In genomic region chr6:116047366-116047765, GRCm38 (mm10) we compare ENCODE assay signal across 16 mouse cellular contexts. TPM values are rescaled to one million over a fixed set of nuclear protein-coding genes. Genes with fewer than 3 reads are reported as not detected.
A peak's percentile ranks its signal among the peaks of the same experiment; 100 is the strongest.
DNase-seq lines count a peak whose midpoint lies in the region; ATAC-seq and TF ChIP-seq lines count a peak whose summit lies in the region.
"Had no signal": no experiment of that assay in that cellular context is flagged by ENCODE, and none has a peak within 500 bp of the region (broad histone marks: within the 10 kb centered on the region; RNA-seq: fewer than 3 reads in every experiment).

No protein-coding gene starts in this region.

- H3K36me3 ChIP-seq in heart, adult 2 months (ENCODE audit: control insufficient read depth, insufficient read depth, low read length), result peaks cover 29% of the 10 kb centered on the region
- H3K36me3 ChIP-seq in heart, embryonic 10.5 days, result peaks cover 9% of the 10 kb centered on the region
- H3K36me3 ChIP-seq: embryonic facial prominence, embryonic 15.5 days had no signal

- no peak for ATAC-seq in erythroid progenitor cell, adult 5-6 weeks (replicated peaks; ENCODE audit: low FRiP score, poor library complexity, severe bottlenecking)
- ATAC-seq: forebrain, embryonic 16.5 days; Patski had no signal

- no peak overlapping the region for H3K9ac ChIP-seq in heart, adult 2 months (ENCODE audit: low read depth, low read length)
- H3K9ac ChIP-seq: embryonic facial prominence, embryonic 15.5 days; liver, embryonic 13.5 days had no signal

- H3K27ac ChIP-seq in heart, adult 2 months, result peak overlapping the region; percentile 64
- H3K27ac ChIP-seq in heart, embryonic 10.5 days, result no peak overlapping the region
- H3K27ac ChIP-seq: embryonic facial prominence, embryonic 15.5 days; limb, embryonic 10.5 days; liver, embryonic 13.5 days; midbrain, embryonic 10.5 days had no signal

- H3K27me3 ChIP-seq in heart, adult 2 months (ENCODE audit: control insufficient read depth, insufficient read depth, low read length), result no peaks in the 10 kb centered on the region
- H3K27me3 ChIP-seq in heart, embryonic 10.5 days (ENCODE audit: insufficient read depth, poor library complexity, severe bottlenecking), result no peaks in the 10 kb centered on the region
- H3K27me3 ChIP-seq: embryonic facial prominence, embryonic 15.5 days; liver, embryonic 13.5 days; Patski had no signal

- H3K4me1 ChIP-seq in heart, adult 2 months (ENCODE audit: control insufficient read depth, insufficient read depth, low read length), result peaks cover 9% of the 10 kb centered on the region
- H3K4me1 ChIP-seq in heart, embryonic 10.5 days, result peaks cover 15% of the 10 kb centered on the region; the same call in 1 of the 2 replicates
- H3K4me1 ChIP-seq: embryonic facial prominence, embryonic 15.5 days; limb, embryonic 10.5 days had no signal

- H3K9me3 ChIP-seq in heart, embryonic 10.5 days, result peaks cover 3% of the 10 kb centered on the region

- TF ChIP-seq EP300 in heart, adult 2 months (IDR thresholded peaks at IDR 0.05; ENCODE audit: insufficient read depth, low read depth, low read length), result 0 out of 2 replicates have a peak, but pooled peaks have one; percentile 10

- no peaks in the 10 kb centered on the region; the same call in none of the 2 replicates for H3K79me2 ChIP-seq in heart, adult 2 months (replicated peaks; ENCODE audit: control insufficient read depth, insufficient read depth, low read length)

- no peak for TF ChIP-seq POLR2A in heart, adult 2 months (IDR thresholded peaks at IDR 0.05; ENCODE audit: insufficient read depth, low read depth, low read length)

- H3K4me3 ChIP-seq in heart, adult 2 months, result no peak overlapping the region
- no peak overlapping the region for H3K4me3 ChIP-seq in heart, embryonic 10.5 days
- H3K4me3 ChIP-seq: embryonic facial prominence, embryonic 15.5 days; limb, embryonic 10.5 days; liver, embryonic 13.5 days; midbrain, embryonic 10.5 days had no signal

- DNase-seq in heart, adult 2 months, result peak in 1 of 2 experiments; percentile 24
- no peak for DNase-seq in heart, embryonic 10.5 days (ENCODE audit: low spot score)
- peak; percentile 34 for DNase-seq in 3134 (ENCODE audit: extremely low read depth, insufficient read length, low spot score)
- DNase-seq in 3T3-L1 (ENCODE audit: low read depth, low spot score), result peak; percentile 43
- peak; percentile 10 for DNase-seq in gastrocnemius, postnatal 25 days
- no peak for DNase-seq in thymus, postnatal 0 days (ENCODE audit: low spot score)
- DNase-seq: cerebellum, adult 9-10 months; liver, embryonic 13.5 days; lung, postnatal 10 days; right cerebral cortex, postnatal 4 days had no signal

- intact Hi-C loops in heart, adult 2 months (cut with DNase I), result no loop called here

- no peak for TF ChIP-seq CTCF in heart, adult 2 months (IDR thresholded peaks at IDR 0.05)

- 20% methylated on average over 3 of the region's 3 CpGs for WGBS in heart, adult 2 months
- WGBS in heart, embryonic 10.5 days, result 47% methylated on average over 3 of the region's 3 CpGs

RNA-seq across cellular contexts. Expression of gene Plxnd1, which starts 52.6 kb away (rescaled TPM):
- 10 to 100 TPM; 58.8 to 90.6 TPM for total RNA-seq in heart, adult 2 months (2021)
- 79.9 and 102 TPM in 2 replicates for polyA plus RNA-seq in heart, adult 2 months (2012; rRNA removed)
- polyA plus RNA-seq in heart, embryonic 10.5 days (2016; fragmentation: Nextera tagmentation; extraction: Ambion mirVana), result 42.9 and 61.7 TPM in 2 replicates
- 10 to 100 TPM; 25.7 TPM for total RNA-seq in gastrocnemius, postnatal 25 days (2021)
- total RNA-seq in erythroid progenitor cell, adult 5-6 weeks (2015; ENCODE audit: low replicate concordance), result 9.6 and 22.3 TPM in 2 replicates
- 2.0 and 2.3 TPM in 2 replicates for total RNA-seq in erythroid progenitor cell, adult 5-6 weeks (2017; ENCODE audit: low replicate concordance)
- polyA plus RNA-seq in thymus, postnatal 0 days (2015; fragmentation: Nextera tagmentation; extraction: Ambion mirVana), result 45.4 and 47.4 TPM in 2 replicates

Comparison
In these comparisons a context has a peak if more than half of its experiments do, and no peak if none do; other contexts are left out.
1. DNase-seq: peak in 3134 (single experiment), 3T3-L1 (single experiment) and gastrocnemius, postnatal 25 days (single experiment); none in heart, embryonic 10.5 days (single experiment) and thymus, postnatal 0 days (single experiment).